Mouse (Mus musculus): Measurements from ENCODE around the gene Atp5j.

Atp5j gene

DNA sequence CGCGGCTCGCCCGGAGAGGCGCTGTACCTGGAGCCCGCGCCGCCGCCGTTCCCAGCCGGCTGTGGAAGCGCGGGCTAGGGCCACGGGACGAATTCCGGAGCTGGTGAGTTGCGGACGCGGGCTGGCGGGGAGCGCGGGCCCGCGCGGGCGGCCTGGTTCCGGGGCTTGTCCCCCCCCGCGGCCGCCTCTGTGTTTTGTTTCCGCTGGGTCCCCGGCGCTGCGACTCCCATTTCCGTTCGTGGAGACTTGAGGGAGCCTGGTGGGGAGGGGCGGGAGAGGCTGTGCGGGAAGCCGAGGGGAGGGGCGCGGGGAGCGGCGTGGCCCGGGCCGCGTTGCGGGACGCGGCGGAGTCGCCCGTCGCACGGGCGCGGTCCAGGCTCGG, at the start of gene Atp5j:
TSS of gene Atp5j (minus strand) at position 185 of the 382 bp plus-strand sequence.
- DNase-seq (ENCODE audit: low spot score in 2 of 2): peak; percentile 65 to 79

GRCm38 (mm10) chr16:84884572-84884971, 49.1 kb upstream of the Atp5j start:
- no peak for DNase-seq (ENCODE audit: low spot score in 2 of 2)

- DNase-seq (ENCODE audit: low spot score in 2 of 2): no peak
Measured at GRCm38 (mm10) chr16:84881754-84882321, 46.4 kb upstream of the Atp5j start.

GRCm38 (mm10) chr16:84881168-84881567, 45.7 kb upstream of the Atp5j start:
- DNase-seq (ENCODE audit: low spot score in 2 of 2): no peak

DNA sequence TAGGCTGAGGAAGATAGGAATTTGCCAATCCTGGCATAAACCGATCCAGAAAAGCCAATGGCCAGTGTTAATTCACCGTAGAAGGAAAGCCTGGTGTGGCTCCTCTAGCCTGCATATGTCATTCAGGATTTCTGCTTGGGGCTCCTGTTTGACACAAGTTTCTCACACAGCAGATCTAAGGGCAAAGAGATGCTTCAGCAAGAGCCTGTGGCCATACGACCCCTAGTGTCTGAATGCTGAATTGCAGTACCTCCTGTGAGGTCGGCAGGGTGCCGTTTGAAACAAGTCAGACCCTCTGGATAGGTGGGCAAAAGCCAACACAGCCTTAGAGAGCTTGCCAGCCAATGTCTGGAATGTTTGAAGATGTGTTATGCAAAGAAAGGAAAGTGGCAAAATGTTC, 43.7 kb upstream of the Atp5j start:
- DNase-seq (ENCODE audit: low spot score in 2 of 2): peak in 1 of 2 experiments; percentile 50

DNA sequence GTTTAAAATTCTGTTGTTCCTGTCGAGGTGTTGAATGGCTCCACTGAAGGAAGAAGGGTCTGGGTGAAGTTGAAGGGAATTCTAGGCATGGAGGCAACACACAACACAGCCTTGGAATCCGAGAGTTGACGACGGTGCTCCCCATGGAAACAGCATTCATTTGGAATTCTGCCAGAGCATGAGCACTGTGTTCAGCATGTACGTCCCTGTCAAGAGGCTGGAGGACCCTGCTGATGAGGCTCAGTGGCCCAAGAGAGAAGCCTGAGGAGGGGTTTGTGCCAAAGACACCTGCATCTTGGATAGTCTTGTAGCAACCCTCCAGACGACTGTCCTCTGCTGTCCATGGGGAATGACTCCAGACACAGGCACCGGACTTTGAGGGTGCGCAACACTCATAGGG, 40.7 kb upstream of the Atp5j start:
- DNase-seq (ENCODE audit: low spot score in 2 of 2): no peak

DNA sequence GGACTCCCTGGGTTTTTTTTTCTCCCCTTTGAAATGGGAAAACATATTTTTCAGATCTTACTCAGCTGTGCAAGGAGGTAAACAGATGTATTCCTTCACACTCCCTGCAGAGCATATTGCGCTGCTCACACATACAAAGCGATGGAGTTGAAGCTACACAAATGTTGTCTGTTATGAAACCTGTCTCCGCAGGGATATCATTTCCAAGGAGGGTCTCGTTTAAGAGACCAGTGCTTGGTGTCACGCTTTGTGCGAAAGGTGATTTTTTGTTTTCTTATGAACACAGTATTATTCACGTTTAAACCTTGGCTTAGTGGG, 40.3 kb upstream of the Atp5j start:
- no peak for DNase-seq (ENCODE audit: low spot score in 2 of 2)

GRCm38 (mm10) chr16:84875012-84875717, 39.7 kb upstream of the Atp5j start:
- DNase-seq (ENCODE audit: low spot score in 2 of 2): peak in 1 of 2 experiments; percentile 24

GRCm38 (mm10) chr16:84873805-84874204, 38.4 kb upstream of the Atp5j start:
- DNase-seq (ENCODE audit: low spot score in 2 of 2): no peak

- no peak for DNase-seq (ENCODE audit: low spot score in 2 of 2)
Measured at GRCm38 (mm10) chr16:84864656-84865055, 29.2 kb upstream of the Atp5j start.

DNA sequence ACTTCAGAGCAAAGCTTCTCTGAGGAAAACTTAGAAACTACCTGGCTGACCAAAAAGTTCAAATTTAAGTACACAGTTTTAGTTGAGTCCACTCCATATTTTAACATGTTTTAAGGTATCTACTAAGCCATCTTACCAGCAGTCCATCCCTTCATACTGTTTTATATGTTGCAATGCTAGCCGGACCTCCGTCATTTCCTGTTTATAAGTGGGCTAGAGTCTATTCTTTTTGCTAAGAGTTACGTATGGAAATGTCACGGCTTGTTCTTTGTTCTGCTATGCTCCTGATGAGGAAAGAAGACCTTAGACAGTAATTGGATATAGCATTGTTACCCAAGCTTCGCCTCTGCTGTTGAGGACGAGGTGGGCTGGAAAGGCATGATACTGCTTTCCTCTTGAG, 18.1 kb upstream of the Atp5j start:
- no peak for DNase-seq (ENCODE audit: low spot score in 2 of 2)

- no peak for DNase-seq (ENCODE audit: low spot score in 2 of 2)
Measured at GRCm38 (mm10) chr16:84838576-84838975, 3.2 kb upstream of the Atp5j start.

GRCm38 (mm10) chr16:84835823-84836743, 658 bp upstream of the Atp5j start:
- peak in 1 of 2 experiments; percentile 34 for DNase-seq (ENCODE audit: low spot score in 2 of 2)

DNA sequence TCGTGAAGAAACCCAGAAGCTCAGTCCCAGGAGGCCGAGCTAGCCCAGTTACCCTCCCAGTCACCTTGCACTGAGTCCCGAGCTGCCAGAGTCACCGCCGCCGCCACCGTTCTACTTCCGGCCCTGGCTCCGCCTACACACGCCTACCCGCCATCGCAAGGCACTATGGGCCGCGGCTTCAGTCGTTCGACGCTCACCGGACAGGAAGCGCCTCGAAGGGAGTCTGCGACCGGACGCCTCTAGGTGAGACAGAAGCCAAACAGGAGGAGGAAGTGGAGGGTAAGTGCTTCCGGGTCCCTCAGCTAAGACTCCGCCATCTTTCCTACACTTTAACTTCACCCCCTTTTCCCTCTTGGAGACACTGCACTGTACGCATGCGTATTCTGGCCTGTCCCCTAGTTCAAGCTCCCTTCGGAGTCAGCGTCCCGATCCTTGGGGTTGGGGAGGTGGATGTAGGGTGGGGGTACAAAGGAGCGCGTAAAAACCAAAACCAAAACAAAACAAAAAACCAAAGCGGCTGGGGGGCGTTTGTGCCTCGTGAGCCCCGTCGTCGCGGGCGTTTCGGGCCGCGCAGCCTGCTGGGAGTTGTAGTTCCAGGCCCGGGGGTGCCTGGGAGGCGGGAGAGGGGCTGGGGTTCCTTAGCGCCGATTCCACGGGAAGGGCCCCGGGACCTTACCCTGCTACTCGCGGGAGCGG, 532 bp downstream of the Atp5j start, which contains the start of gene Gabpa:
TSS of gene Gabpa (plus strand) at position 181 of the 696 bp plus-strand sequence.
- peak; percentile 89 to 91 for DNase-seq (ENCODE audit: low spot score in 2 of 2)

DNA sequence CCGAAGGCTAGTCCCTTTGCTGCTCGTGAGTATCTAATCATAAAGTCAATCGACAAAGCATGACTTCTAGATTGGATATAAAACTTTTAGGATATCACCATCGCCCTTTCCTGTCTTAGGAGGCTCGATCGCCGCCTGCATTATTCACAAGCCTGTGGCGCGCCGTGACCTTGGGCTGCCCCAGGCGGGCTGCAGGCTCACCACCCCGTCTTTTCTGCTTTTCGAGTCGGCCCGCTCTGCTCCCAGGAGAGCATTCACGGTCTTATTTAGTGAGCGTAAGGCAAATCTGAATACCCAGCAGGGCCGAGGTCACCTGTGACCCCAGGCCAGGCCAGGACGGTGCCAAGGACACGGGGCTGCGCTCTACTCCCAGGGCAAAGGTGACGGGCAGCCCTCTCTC, 1.1 kb downstream of the Atp5j start:
- no peak for DNase-seq (ENCODE audit: low spot score in 2 of 2)

- no peak for DNase-seq (ENCODE audit: low spot score in 2 of 2)
Measured at GRCm38 (mm10) chr16:84832736-84833135, 2.7 kb downstream of the Atp5j start.

DNA sequence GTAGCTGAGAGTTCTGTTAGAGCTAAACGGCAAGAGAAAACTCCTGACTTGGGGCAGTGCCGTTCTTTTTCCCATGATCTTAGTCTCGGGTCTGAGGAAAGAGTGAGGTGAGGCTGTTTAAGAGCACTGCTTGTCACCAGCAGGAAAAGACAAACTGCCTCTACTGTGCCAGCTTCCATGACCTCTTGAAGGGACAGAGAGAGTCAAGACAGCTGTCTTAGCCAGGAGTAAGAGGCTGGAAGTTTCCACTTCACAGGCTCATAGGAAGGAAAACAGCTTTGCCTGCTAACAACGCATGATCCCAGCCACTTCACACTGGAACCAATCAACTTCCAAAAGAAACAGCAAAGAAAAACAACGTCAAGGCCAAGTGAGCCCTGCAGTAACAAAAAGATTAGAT, 3.7 kb downstream of the Atp5j start:
- DNase-seq (ENCODE audit: low spot score in 2 of 2): no peak

DNA sequence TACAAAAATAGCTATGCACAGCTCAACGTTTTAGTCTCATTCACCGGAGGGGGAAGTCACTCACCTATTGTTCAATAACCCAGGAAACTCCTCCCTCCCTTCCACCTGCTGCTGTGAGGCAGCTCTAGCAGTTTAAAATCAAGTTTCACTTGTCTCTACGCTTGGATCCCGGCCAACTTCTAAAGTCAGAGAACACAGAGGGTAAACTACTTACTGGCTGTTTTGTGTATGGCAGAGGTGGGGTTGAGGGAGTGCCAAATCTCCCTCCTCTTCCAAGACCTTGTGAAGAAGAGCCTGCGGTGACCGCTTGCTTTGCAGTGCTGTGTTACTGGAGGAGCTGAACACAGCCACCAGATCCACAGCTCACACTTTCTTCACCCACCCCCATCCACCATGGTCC, 10.4 kb downstream of the Atp5j start:
- DNase-seq (ENCODE audit: low spot score in 2 of 2): peak in 1 of 2 experiments; percentile 19

- DNase-seq (ENCODE audit: low spot score in 2 of 2): no peak
Measured at GRCm38 (mm10) chr16:84817423-84817822, 18.0 kb downstream of the Atp5j start.

GRCm38 (mm10) chr16:84814511-84814910, 20.9 kb downstream of the Atp5j start:
- DNase-seq (ENCODE audit: low spot score in 2 of 2): no peak

- no peak for DNase-seq (ENCODE audit: low spot score in 2 of 2)
Measured at GRCm38 (mm10) chr16:84813852-84814251, 21.6 kb downstream of the Atp5j start.

GRCm38 (mm10) chr16:84810254-84810653, 25.2 kb downstream of the Atp5j start:
- DNase-seq (ENCODE audit: low spot score in 2 of 2): no peak
